Mouse (Mus musculus): ENCODE data around the gene Gas7.

DNA sequence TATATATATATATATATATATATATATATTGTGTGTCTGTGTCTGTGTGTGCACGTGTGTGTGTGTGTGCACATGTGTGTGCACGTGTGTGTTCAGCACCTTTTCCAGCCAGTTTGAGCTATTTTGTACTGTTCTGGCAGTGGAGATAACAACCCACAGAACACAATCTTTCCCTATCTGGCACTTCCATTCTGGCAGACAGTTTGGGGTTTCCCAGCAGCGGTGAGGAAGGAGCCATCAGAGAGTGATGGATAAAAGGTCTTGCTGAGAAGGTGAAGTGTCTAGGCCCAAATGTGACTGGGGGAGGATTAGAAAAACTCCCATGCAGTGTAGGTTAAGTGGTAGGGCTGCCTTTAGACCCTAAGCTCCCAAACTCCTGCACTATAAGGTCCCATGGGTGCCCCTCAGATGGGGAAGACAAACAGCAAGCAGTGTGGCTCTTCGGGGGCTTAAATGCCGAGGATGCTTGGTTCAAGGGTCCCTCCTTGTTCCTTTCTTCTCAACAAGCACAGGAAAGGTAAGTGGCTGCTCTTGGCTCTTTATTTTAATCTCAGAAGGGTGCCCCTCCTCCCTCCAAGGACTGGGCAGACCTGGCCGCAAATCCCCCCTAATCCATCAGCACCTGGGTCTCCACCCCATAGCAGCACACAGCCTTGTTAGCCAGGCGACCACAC is 239.6 kb downstream of the Gas7 start, which contains the start of gene Rcvrn:
- no peak for TF ChIP-seq CTCF (IDR thresholded peaks at IDR 0.05; ENCODE audit: low read depth, low read length)
- TF ChIP-seq POLR2A (IDR thresholded peaks at IDR 0.05; ENCODE audit: borderline replicate concordance, low read depth, low read length), result no peak
